Mouse (Mus musculus): ENCODE measurements around the gene Def6.

DNA sequence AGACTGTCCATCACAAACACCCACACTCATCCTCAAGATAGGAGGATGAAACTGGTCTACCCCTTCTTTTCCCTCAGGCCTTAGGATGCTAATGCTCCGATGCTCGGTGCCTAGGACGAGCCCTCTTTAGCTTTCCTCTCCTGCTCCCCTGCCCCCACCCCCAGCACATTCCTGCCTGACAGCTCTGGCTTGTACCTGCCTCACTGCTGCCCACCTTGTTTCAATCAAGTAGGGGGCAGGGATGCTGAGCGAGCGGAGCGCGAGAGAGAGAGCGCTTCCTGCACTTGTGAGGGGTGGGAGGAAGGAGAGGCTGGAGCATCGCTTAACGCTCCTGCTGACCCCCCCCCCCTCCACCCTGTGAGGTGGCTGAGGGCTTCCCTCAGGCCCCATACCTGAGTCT, 47.2 kb upstream of the Def6 start:
- TF ChIP-seq CHD2 (IDR thresholded peaks at IDR 0.05; ENCODE audit: low read depth, low read length) (no peak), ZC3H11A (IDR thresholded peaks at IDR 0.05; ENCODE audit: borderline replicate concordance, low read depth, low read length) (no peak), HCFC1 (IDR thresholded peaks at IDR 0.05; ENCODE audit: borderline replicate concordance, insufficient read depth, low read length) (no peak)

All from ES-E14 (cell line).